Mouse (Mus musculus): Measurements from ENCODE around the gene Gdpgp1. TPM values are rescaled to one million over a fixed set of nuclear protein-coding genes. Genes with fewer than 3 reads are reported as not detected.
A peak's percentile ranks its signal among the peaks of the same experiment; 100 is the strongest.

Gdpgp1 gene
- total RNA-seq, 1 experiment from 2014 or later: 5.6 TPM

DNA sequence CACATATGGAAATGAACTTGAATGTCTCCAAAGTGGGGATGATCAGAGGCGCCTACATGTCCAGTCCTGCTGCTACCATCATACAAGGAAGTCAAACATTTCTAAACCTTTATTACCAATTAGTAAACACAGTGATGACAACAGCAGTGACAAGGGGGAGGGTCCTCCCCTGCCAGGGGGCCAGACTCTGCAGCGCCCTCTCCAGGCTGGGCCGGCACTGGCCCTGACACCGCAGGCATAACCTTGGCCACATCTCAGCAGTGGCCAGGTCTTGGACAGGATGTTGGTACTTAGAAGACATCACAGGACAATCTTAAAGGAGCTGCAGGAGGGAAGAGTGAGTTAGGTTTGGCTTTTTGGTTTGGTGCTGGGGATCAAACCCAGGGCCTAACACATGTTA is 5.6 kb upstream of the Gdpgp1 start:
- DNase-seq: no peak

DNA sequence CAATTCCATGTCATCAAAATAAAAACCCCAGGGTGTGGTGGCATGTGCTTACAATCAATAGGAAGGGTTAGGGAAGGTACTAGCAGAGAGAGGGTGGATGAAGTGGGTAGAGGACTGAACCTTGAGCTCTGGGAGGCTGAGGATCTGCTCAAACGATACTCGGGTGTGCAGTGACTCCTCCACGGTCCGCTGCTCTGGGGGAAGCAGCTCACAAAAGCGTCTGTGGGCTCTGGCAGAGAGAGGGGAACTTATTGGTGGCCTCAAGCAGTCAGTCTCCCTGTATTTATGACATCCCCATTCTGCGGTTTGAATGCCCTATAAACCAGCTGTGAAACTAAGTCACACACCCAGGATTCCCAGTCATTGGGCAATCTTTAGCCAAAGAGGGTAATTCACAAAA is 2.5 kb upstream of the Gdpgp1 start:
- DNase-seq: no peak

DNA sequence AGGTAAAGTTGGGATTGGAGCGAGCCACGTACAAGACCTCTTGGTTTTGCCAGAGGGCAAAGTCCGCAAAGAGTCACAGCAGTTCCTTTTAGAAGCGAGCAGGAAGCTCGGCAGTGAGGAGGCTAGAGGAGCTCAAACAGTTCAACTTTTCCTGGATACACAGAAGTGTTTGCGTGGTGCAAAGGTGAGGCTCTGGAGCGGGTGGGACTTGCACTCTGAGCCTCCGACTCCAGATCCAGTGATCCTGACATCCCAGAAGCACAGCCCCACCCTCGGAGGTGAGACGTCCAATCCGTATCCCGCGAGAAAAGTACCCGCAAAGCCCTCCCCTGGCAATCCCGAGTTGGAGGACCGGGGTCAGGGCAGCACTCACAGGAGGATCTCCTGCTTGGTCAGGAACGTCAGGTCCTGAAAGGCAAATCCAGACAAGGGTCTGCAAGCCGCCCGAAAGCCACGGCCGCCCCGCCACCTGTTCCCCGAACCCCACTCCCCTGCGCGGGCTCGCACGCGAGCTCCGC is 635 bp upstream of the Gdpgp1 start:
- DNase-seq: no peak

DNA sequence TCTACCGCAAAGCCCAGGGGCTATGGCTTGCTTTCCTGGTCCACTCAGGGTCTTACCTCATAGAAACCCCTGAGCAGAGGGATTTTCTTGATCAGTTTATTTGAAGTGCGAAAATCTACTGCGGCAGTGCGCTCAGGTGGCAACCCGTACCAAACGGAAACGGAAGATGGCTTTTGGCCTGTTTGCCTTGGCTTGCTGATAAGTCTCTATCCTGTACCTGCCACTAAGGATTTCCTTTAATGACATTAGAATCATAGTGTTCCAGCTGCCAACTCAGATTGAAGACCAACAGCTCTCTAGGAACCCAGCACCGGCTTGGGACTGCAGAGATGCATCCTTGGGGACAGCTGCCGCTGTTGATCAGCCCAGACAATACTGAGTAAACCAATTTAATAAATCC is 1.1 kb downstream of the Gdpgp1 start:
- DNase-seq: no peak

DNA sequence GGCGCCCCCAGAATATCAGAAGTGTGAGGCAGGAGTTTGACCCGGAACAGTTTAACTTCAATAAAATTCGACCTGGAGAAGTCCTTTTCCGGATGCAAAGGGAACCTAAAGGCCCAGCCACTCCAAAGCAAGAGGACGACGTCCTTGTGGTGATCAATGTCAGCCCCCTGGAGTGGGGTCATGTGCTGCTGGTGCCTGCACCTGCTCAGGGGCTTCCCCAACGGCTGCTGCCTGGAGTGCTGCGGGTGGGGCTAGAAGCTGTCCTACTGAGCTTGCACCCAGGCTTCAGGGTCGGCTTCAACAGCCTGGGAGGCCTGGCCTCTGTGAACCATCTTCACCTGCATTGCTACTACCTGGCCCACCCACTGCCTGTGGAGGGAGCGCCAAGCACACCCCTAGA is 5.9 kb downstream of the Gdpgp1 start:
- no peak for DNase-seq

DNA sequence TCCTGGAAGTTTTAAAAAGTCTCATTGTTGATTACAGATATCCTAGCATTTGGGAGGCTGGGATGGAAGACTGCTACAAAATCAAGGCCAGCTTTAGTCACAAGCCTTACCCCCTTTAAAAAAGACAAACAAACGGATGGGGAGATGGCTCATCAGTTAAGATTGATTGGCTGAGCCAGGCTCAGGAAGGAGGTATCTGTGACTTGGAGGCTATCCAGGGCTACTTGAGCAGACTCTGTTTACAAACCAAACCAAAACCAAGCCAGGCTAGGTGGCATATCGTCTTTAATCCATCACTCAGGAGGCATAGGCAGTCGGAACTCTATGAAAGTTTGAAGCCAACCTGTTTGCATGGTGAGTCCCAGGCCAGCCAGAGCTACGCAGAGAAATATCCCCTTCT is 9.0 kb downstream of the Gdpgp1 start:
- DNase-seq: no peak

DNA sequence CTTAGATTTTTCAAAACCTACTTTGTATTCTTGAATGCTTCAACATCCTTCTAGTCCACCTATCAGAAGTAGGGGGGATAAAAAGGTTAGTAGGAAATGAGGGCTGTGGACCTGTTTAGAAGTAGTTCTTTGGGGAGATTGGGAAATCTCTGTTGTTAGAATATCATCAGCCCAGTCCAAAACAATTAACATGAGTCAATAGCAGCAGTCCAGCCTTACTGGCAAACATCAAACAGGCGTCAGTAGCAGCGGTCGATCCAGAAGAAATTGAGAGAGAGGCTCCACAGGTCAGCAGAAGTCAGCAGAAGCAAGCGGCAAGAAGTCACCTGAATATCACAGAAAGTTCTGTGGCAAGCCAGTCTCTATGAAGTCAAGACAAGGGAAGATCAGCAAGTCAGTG is 12.2 kb downstream of the Gdpgp1 start:
- no peak for DNase-seq

DNA sequence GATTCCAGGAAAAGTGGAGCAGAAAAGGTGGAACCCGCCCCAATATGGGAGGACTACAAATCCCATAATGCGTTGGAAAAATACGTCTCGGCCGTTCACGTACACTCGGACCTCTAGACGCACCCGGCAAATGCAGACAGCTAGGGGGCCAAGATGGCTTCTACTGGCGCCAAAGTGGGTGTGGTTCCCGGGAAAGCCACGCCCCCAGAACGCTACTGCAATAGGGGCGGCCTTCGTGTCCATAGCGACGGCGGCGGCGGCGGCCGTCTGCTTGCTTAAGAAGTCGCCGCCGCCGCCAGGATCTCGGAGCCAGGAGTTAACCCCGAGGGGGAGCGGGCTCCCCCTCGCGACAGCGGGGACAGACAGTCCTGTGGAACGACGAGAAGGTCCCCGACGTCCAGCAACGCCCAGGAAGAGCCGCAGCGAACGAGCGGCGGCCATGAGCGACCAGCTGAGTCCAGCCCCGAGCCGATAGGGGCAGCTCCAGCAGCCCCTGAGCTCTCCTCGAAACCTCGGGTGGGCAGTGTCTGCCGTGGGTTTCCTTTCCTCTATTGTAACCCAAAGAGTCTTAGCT is 13.6 kb downstream of the Gdpgp1 start, which contains the start of gene Ttll13:
TSS of gene Ttll13 (plus strand) at position 229 of the 574 bp plus-strand sequence.
- peak; percentile 97 for DNase-seq

DNA sequence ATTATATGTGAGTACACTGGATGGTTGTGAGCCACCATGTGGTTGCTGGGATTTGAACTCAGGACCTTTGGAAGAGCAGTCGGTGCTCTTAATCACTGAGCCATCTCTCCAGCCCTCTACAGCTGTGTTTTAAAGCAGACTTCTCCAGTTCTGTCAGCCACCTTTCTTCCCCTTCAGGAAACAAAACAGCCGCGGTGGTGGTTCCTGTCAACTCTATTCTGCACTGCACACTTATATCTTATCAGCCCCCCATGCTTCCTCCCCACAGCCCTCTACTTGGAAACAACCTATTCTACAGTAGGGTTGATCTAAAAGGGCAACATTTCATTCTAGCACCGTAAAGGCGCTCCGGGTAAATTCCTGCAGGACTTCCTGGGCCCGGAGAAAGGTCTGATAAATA is 14.2 kb downstream of the Gdpgp1 start:
- DNase-seq: no peak

DNA sequence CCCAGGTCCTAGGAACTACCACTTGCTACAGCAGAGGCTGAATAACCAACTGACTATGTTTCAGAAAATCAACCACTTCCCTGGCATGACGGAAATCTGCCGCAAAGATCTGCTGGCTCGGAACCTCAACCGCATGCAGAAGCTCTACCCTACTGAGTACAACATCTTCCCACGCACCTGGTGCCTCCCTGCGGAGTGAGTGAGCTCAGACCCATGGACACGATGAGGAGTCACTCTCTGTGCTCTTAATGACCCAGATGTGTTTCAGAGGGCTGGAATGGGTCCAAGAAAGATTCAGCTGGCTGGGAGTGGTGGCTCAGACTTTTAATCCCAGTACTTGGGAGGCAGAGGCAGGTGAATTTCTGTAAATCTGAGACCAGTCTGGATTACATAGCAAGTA is 19.8 kb downstream of the Gdpgp1 start:
- no peak for DNase-seq

DNA sequence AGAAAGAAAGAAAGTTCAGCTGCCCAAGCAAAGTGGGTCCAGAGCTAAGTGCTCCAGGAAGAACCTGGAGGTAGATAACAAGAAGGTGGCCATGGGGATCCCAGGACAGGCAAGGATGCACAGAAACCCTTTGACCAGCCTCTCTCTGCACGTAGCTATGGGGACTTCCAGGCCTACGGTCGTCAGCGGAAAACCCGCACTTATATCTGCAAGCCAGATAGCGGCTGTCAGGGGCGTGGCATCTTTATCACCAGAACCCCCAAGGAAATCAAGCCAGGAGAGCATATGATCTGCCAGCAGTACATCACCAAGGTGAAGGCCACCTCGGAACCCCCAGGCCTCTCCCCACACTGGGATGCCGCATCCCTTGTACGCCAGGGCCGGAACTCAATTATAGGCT is 20.2 kb downstream of the Gdpgp1 start:
- no peak for DNase-seq

DNA sequence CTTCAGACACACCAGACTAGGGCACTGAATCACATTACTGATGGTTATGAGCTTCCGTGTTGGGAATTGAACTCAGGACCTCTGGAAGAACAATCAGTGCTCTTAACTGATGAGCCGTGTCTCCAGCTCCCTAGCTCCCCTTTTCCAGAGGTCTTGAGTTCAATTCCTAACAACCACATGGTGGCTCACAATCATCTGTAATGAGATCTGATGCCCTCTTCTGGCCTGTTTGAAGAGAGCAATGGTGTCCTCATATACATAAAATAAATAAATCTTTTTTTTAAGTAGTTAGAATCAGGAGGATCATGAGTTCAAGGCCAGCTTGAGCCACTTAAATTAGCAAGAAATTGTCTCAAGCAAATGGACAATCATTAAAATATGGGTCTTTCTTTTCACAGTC is 23.3 kb downstream of the Gdpgp1 start:
- no peak for DNase-seq

DNA sequence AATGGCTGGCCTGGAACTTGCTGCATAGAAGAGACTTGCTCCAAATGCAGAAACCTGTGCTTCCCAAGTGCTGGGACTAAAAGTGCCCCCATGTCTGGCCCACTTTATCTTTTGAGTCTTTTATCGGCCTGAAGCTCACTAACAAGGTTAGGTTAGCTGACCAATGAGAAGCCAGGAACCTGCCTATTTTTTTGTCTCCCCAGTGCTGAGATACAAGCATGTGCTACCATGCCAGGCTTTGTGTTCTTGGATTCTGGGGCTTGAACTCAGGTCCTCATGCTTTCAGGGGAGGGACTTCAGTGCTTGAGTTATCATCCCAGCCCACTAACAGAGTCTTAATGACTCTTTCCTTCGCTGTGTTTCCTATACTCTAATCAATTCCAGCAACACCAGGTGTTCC is 25.0 kb downstream of the Gdpgp1 start:
- DNase-seq: no peak

DNA sequence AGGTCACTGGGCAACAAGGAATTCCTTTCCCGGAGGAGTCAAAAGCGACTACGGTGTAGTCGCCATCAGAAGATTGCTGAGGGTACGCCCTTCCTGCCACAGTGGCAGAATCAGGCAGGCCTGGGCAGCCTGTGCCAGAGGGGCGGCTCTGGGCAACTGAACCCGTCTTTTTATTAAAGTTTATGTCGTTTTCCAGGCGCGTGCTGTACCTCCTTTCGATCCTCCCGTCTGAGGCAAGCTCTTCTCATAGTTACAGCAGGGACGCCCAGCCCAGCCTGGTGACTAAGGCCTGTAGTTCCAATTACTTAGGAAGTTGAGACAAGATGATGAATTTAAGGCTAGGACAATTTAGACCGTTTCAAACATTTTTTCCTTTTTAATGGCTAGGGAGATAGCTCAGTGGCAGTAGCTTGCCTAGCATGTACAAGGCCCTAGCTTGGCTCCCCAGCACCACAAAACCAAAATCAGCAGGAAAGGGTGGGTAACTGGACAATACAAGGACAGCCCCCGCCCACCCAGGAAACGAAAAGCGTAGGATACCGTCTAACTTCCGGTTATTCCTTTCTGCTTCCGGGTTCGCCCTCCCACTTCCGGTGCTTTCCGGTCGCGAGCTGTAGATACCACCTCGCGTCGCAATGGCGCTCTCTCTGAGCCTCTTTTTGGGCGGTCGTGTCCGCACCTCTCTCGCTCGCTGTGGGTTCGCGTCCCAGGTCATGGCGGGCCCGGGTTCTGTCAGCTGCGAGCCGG is 28.1 kb downstream of the Gdpgp1 start, which contains the start of gene Ngrn:
TSS of gene Ngrn (plus strand) at position 591 of the 747 bp plus-strand sequence.
- DNase-seq: peak; percentile 83

DNA sequence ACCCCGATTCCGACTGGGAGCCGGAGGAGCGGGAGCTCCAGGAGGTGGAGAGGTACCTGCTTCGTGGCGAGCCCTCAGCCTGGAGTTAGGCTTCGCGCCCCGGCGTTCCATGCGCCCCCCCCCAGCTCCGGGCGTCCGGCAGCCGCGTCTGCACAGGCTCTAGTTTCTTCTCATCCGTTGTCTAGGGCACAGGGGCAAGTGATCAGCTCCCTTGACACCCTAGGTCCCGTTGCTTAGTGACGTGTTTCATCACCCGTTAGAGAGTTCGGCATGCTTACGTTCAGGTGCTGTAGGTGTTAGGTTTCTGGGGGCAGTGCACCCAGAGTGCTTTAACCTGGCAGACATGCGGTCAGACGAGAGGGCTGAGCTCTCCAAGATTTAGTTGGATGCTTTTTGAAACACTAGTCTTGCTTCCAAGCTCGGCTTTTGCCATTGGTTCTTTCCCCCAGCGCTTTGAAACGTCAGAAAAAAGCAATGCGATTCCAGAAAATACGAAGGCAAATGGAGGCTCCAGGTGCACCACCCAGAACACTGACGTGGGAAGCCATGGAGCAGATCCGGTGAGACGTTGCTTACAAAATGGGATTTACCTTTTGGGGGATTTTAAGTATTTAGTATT is 28.8 kb downstream of the Gdpgp1 start:
- DNase-seq: no peak

DNA sequence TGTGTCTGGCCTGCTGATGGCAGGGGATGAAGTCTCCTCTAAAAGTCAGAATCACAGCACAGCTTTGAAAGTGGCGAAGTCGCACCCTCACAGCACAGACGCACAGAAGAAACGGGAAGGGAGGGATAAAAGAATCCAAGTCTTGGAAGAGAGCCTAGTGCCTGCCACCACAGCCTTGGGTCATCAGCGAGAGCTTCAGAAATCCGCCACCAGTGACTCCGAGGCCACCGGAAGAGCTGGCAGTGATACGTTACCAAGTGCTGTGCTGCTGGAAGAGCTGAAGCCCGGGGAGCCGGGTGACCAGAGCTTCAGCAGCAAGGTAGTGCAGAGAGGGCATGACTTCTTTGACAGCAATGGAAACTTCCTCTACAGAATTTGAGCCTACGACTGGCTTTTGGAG is 31.9 kb downstream of the Gdpgp1 start:
- peak; percentile 30 for DNase-seq

DNA sequence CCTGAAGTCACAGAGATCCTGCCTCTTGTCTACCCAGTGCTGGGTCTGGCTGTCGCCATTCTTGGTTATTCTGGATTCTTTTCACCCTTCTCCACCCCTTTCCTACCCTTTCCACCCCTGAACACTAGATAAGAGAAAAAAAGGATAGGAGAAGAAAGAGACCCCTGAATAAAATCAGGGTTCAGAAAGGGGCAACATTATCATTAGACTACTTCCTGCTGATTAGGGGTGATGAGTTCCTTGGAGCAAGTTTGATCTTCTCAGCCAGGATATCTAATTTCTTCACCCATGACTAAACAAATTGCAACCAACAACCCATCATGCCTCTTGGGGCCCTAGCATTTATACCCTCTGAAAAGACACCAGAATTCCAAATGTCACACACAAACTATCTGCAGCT is 35.1 kb downstream of the Gdpgp1 start:
- DNase-seq: no peak

DNA sequence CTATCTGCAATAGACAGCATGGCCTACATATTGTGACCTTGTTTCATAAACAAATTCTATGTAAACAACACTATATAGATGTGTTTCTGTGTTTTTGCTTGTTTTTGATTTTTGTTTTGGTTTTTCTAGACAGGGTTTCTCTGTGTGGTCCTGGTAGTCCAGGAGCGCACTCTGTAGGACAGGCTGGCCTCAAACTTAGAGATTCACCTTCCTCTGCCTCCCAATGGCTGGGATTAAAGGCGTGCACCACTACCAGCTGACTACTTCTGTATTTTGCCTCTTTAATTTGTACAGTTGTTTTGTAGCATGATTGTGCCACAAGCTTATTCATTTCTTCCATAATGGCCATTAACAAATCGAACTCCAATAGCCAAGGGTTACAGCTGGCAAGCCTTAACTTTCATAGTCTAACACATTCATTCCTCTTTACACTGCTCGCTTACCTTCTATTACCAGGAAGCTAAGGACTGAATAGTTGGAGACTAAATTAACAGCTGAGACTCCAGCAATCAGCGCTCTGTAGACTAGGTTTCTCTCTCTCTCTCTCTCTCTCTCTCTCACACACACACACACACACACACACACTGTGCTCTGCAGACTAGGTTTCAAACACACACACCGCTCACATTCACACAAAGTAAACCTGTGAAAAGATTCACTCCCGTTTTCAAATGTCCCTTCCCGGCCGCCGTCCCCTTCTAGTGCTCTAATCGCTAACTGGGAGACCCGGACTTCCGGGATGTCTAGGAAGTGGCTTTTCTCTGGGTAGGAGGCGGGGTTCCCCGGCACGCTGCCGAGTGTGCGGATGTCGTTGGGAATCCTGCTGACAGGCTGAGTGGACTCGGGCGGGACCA is 36.5 kb downstream of the Gdpgp1 start, which contains the start of gene Vps33b:
TSS of gene Vps33b (plus strand) at position 753 of the 854 bp plus-strand sequence.
- peak; percentile 98 for DNase-seq

DNA sequence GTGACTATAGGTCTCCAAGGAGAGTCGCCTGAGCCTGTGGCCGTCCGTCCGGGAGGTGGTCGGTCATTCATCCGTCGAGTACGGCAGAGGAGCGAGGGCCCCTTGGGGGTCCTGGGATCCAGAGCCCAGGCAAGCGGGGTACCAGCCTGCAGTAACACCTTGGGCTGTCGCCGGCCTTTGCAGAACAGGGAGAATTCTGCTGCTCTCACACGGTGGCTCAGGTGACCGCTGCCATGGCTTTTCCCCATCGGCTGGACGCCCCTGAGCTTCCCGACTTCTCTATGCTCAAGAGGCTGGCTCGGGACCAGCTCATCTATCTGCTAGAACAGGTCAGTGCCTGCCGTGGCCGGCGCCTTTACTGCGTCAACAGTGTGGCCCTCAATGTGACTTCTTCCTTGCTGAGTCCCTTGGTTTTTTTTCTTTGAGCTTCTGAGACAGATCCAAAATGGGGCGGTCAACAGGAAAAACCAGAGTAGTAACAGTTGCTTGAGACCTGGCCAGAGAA is 37.1 kb downstream of the Gdpgp1 start:
- DNase-seq: peak; percentile 52

DNA sequence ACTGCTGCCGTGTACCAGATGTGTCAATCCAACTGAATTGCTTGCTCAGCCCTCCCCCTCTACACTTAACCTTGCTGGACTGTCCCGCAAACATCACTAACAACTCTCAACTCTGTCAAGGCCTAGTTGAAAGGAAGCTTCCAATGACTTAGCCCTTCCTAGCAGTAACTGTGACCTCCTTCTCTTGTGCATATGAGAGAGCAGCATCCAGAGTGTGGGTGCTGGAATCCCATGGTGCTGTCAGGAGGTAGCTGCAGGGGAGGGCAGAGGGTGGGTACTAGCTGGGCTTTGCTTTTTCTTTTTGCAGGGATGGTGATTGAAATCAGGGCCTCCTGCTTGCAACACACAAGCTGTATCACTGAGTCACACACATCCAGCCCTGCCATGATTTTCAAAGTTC is 40.8 kb downstream of the Gdpgp1 start:
- no peak for DNase-seq

DNA sequence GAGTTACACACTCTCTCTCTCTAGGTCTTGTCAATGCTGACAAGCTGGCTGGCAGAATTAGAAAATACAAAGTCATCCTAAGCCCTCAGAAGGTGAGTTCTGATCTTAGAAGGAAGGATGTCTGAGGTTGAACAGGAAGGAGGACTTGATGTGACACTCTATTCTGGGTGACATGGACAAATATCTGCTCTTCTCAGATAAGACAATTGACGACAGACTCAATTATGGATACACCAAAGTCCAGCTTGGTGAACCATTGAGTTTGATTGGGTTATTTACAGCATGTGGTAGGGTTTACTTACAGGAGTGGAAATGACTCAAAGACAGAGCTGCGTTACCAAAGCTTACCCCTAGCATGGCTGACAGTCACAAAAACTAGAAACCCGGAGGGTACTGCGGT is 43.7 kb downstream of the Gdpgp1 start:
- DNase-seq: no peak

DNA sequence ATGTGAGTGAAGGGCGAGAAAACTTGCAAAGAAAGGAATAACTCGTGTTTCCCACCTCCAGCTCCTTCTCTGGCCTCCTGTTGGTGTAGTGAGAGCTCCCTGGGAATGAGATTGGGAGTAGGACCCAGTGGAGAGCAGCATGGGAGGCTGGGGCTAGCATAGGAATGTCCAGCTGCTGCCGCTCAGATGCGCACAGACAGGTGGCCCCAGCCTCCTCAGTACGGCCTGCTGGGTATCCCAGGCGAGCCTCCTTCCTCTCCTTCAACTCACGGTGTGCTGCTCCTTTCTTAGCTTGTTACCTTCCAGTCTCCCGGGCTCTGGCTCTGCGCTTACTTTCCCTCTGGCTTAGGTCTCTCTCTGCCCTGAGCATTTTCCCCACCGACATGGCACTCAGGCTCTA is 47.4 kb downstream of the Gdpgp1 start:
- no peak for DNase-seq
